Mouse (Mus musculus): Measurements from ENCODE around the gene Gtf2a1l. TPM values are rescaled to one million over a fixed set of nuclear protein-coding genes. Genes with fewer than 3 reads are reported as not detected.

Gene Gtf2a1l
- total and polyA plus RNA-seq, 3 experiments, result 0.08 TPM; not detected in 2

GRCm38 (mm10) chr17:88764136-88764485, 95.7 kb downstream of the Gtf2a1l start:
- Histone ChIP-seq H3K9me3 (replicated peaks; ENCODE audit: low read length) (peaks cover 3% of the 10 kb centered on the region), H3K9ac (ENCODE audit: insufficient read depth, low read depth) (no peak overlapping the region), H3K4me2 (ENCODE audit: insufficient read depth, low read depth, poor library complexity, severe bottlenecking) (no peak overlapping the region), H3K36me3 (replicated peaks in 1 of 2; ENCODE audit: control insufficient read depth in 1 of 2, insufficient read depth in 1 of 2, low read length in 1 of 2) (no peaks in the 10 kb centered on the region), H3K27me3 (replicated peaks) (no peaks in the 10 kb centered on the region), H3K4me3 (replicated peaks in 1 of 3; ENCODE audit: low read depth in 2 of 3, low read length in 2 of 3, poor library complexity in 1 of 3) (peak overlapping the region in 1 of 3 experiments; percentile 23), H3K4me1 (ENCODE audit: control insufficient read depth in 1 of 2, insufficient read depth in 2 of 2) (peaks cover 5 to 10% of the 10 kb centered on the region in 2 experiments; a peak in 3 of 4 replicates), H3K27ac (ENCODE audit: insufficient read depth, low read depth) (no peak overlapping the region), H3K79me2 (replicated peaks; ENCODE audit: control insufficient read depth, extremely low read depth, insufficient read depth, poor library complexity, severe bottlenecking) (no peaks in the 10 kb centered on the region)
- dilution Hi-C loops (cut with MboI; ENCODE audit: extremely low pct_ligation_motif_present, extremely low pct_unique_long_range_greater_than_20kb, low sequenced_read_pairs), result no loop called here
- TF ChIP-seq SIN3A (IDR thresholded peaks at IDR 0.05; ENCODE audit: low read length) (no peak), MXI1 (IDR thresholded peaks at IDR 0.05; ENCODE audit: low read depth, low read length) (no peak)
- DNase-seq (ENCODE audit: extremely low read depth), result no peak
- in situ Hi-C loops (cut with MboI; ENCODE audit: low pct_ligation_motif_present, low pct_unique_long_range_greater_than_20kb, low sequenced_read_pairs), result no loop called here

Other genes with a start within 250 kb of the Gtf2a1l start
- gene Foxn2, start 227.9 kb upstream of the Gtf2a1l start, total RNA-seq (2012; rRNA removed), result 13.2 and 16.2 TPM in 2 replicates
- gene Foxn2, start 227.9 kb upstream of the Gtf2a1l start, total RNA-seq (2014; rRNA removed), result 24.6 and 27.9 TPM in 2 replicates
- 16.0 and 17.2 TPM in 2 replicates for gene Foxn2, start 227.9 kb upstream of the Gtf2a1l start, polyA plus RNA-seq (2012; ENCODE audit: insufficient read length, low read depth)
- gene Ppp1r21, start 138.5 kb upstream of the Gtf2a1l start, total RNA-seq (2012; rRNA removed), result 19.2 and 21.5 TPM in 2 replicates
- gene Ppp1r21, start 138.5 kb upstream of the Gtf2a1l start, total RNA-seq (2014; rRNA removed), result 30.4 TPM in 2 replicates
- 24.6 and 27.7 TPM in 2 replicates for gene Ppp1r21, start 138.5 kb upstream of the Gtf2a1l start, polyA plus RNA-seq (2012; ENCODE audit: insufficient read length, low read depth)
- 0.98 and 1.0 TPM in 2 replicates for gene Ston1, start 71.0 kb upstream of the Gtf2a1l start, total RNA-seq (2012; rRNA removed)
- gene Ston1, start 71.0 kb upstream of the Gtf2a1l start, total RNA-seq (2014; rRNA removed), result 0.31 and 1.1 TPM in 2 replicates
- 3.9 and 6.0 TPM in 2 replicates for gene Ston1, start 71.0 kb upstream of the Gtf2a1l start, polyA plus RNA-seq (2012; ENCODE audit: insufficient read length, low read depth)
- not detected in 2 replicates for gene Lhcgr, start 123.3 kb downstream of the Gtf2a1l start, total RNA-seq (2012; rRNA removed)
- not detected in 2 replicates for gene Lhcgr, start 123.3 kb downstream of the Gtf2a1l start, total RNA-seq (2014; rRNA removed)
- gene Lhcgr, start 123.3 kb downstream of the Gtf2a1l start, polyA plus RNA-seq (2012; ENCODE audit: insufficient read length, low read depth), result not detected in 2 replicates